Mouse (Mus musculus) midbrain, embryonic 14.5 days (tissue): ENCODE data around the gene Fgfr2. TPM values are rescaled to one million over a fixed set of nuclear protein-coding genes. Genes with fewer than 3 reads are reported as not detected.

ENCODE experiments used
- ATAC-seq: fragments of 200-750 bp; cut with Nextera tagmentation; 2 replicates; pipeline ENCODE4 v1.8.0; 2017; ENCODE audit warnings: moderate number of reproducible peaks, moderate library complexity; ENCODE audit not compliant: low FRiP score, low TSS enrichment
- DNase-seq: peaks from one replicate; pipeline ENCODE4 v3.0.0-alpha.2; 2015
- H3K27ac ChIP-seq: fragments of 300-500 bp; sonication (generic); replicated peaks from 2 replicates; pipeline ENCODE4 v1.5.1; 2014; ENCODE audit warnings: mild to moderate bottlenecking, low read depth, low read length, moderate library complexity
- H3K27me3 ChIP-seq: fragments of 300-500 bp; sonication (generic); 2 replicates; pipeline ENCODE4 v1.6.1; 2014; ENCODE audit warnings: low read length, control low read depth, mixed read lengths; ENCODE audit not compliant: control insufficient read depth, insufficient read depth
- H3K36me3 ChIP-seq: fragments of 300-500 bp; sonication (generic); 2 replicates; pipeline ENCODE4 v1.6.1; 2014; ENCODE audit warnings: low read length, control low read depth; ENCODE audit not compliant: control insufficient read depth, insufficient read depth
- H3K4me1 ChIP-seq: fragments of 300-500 bp; sonication (generic); 2 replicates; pipeline ENCODE4 v1.6.1; 2014; ENCODE audit warnings: mild to moderate bottlenecking, antibody characterized with exemption, low read length, control low read depth; ENCODE audit not compliant: control insufficient read depth, insufficient read depth
- H3K4me2 ChIP-seq: fragments of 300-500 bp; sonication (generic); 2 replicates; pipeline ENCODE4 v1.6.1; 2014; ENCODE audit warnings: mild to moderate bottlenecking, low read length, moderate library complexity
- H3K4me3 ChIP-seq: fragments of 300-500 bp; sonication (generic); replicated peaks from 2 replicates; pipeline ENCODE4 v1.5.1; 2014; ENCODE audit warnings: low read depth, low read length
- H3K9ac ChIP-seq: fragments of 300-500 bp; sonication (generic); replicated peaks from 2 replicates; pipeline ENCODE4 v1.6.1; 2014; ENCODE audit warnings: mild to moderate bottlenecking, low read length, moderate library complexity
- H3K9me3 ChIP-seq: fragments of 300-500 bp; sonication (generic); 2 replicates; pipeline ENCODE4 v1.6.1; 2016; ENCODE audit warnings: low read length, control low read depth, mixed read lengths; ENCODE audit not compliant: control insufficient read depth
- WGBS: fragments of 180-500 bp; shearing (Covaris S2); extraction: QIAGEN DNeasy Blood & Tissue Kit; methylation state at CpG from one replicate; pipeline ENCODE4 v1.1.7; 2014; 5-methylcytosine and 5-hydroxymethylcytosine counted together
- polyA plus RNA-seq: library from polyadenylated mRNA; unstranded; fragments of >200 nt; fragmentation: Nextera tagmentation; extraction: Ambion mirVana; gene quantifications from 2 replicates; pipeline ENCODE4 v1.2.1, GENCODE M21; 2014

The Fgfr2 gene
- polyA plus RNA-seq, 1 experiment from 2014 or later, result 28.1 TPM

GRCm38 (mm10) chr7:132128687-132129086, 994.5 kb downstream of the Fgfr2 start:
- no peak for DNase-seq

GRCm38 (mm10) chr7:132124948-132125347, 998.2 kb downstream of the Fgfr2 start:
- 68% methylated on average over 7 of the region's 7 CpGs for WGBS
- Histone ChIP-seq H3K9ac (no peak overlapping the region), H3K36me3 (no peaks in the 10 kb centered on the region), H3K4me1 (0 out of 2 replicates have a peak, but pooled peaks cover 4% of the 10 kb centered on the region), H3K27ac (no peak overlapping the region), H3K9me3 (no peaks in the 10 kb centered on the region), H3K4me3 (no peak overlapping the region), H3K27me3 (no peaks in the 10 kb centered on the region), H3K4me2 (no peak overlapping the region)
- peak; percentile 16 for DNase-seq
- ATAC-seq, result no peak

More at GRCm38 (mm10) chr7:132128687-132129086, 994.5 kb downstream of the Fgfr2 start:
- H3K4me1 ChIP-seq, result 0 out of 2 replicates have a peak, but pooled peaks cover 4% of the 10 kb centered on the region
- H3K9ac ChIP-seq, result no peak overlapping the region
- 68% methylated on average over 6 of the region's 6 CpGs for WGBS
- no peak overlapping the region for H3K4me3 ChIP-seq
- H3K4me2 ChIP-seq, result no peak overlapping the region
- no peaks in the 10 kb centered on the region for H3K36me3 ChIP-seq
- no peak for ATAC-seq
- no peak overlapping the region for H3K27ac ChIP-seq
- H3K9me3 ChIP-seq, result no peaks in the 10 kb centered on the region
- no peaks in the 10 kb centered on the region for H3K27me3 ChIP-seq

GRCm38 (mm10) chr7:132123211-132123610, 999.9 kb downstream of the Fgfr2 start:
- DNase-seq (no peak), ATAC-seq (no peak)
- H3K9me3 ChIP-seq, result no peaks in the 10 kb centered on the region
- no peaks in the 10 kb centered on the region for H3K36me3 ChIP-seq
- no peak overlapping the region for H3K4me3 ChIP-seq
- H3K27me3 ChIP-seq, result no peaks in the 10 kb centered on the region
- 87% methylated on average over 7 of the region's 7 CpGs for WGBS
- no peak overlapping the region for H3K9ac ChIP-seq
- H3K4me2 ChIP-seq, result no peak overlapping the region
- no peak overlapping the region for H3K27ac ChIP-seq
- no peaks in the 10 kb centered on the region for H3K4me1 ChIP-seq

GRCm38 (mm10) chr7:132119817-132120216, 1003.3 kb downstream of the Fgfr2 start:
- ATAC-seq (no peak), DNase-seq (no peak)
- Histone ChIP-seq H3K4me1 (no peaks in the 10 kb centered on the region), H3K4me2 (no peak overlapping the region), H3K27me3 (no peaks in the 10 kb centered on the region), H3K4me3 (no peak overlapping the region), H3K36me3 (no peaks in the 10 kb centered on the region), H3K9ac (no peak overlapping the region), H3K9me3 (no peaks in the 10 kb centered on the region), H3K27ac (no peak overlapping the region)
- 85% methylated on average over 4 of the region's 4 CpGs for WGBS

- ATAC-seq, result no peak
- Histone ChIP-seq H3K4me3 (no peak overlapping the region), H3K36me3 (no peaks in the 10 kb centered on the region), H3K4me1 (no peaks in the 10 kb centered on the region), H3K9ac (no peak overlapping the region), H3K4me2 (no peak overlapping the region), H3K27ac (no peak overlapping the region), H3K9me3 (no peaks in the 10 kb centered on the region), H3K27me3 (no peaks in the 10 kb centered on the region)
- DNase-seq, result no peak
- WGBS, result 81% methylated on average over 5 of the region's 5 CpGs
These were observed 1011.4 kb downstream of the Fgfr2 start for GRCm38 (mm10) chr7:132111770-132112169.

GRCm38 (mm10) chr7:132110308-132110707, 1012.8 kb downstream of the Fgfr2 start:
- Histone ChIP-seq H3K4me3 (no peak overlapping the region), H3K36me3 (no peaks in the 10 kb centered on the region), H3K27ac (no peak overlapping the region), H3K4me1 (no peaks in the 10 kb centered on the region), H3K27me3 (no peaks in the 10 kb centered on the region), H3K9me3 (no peaks in the 10 kb centered on the region), H3K4me2 (no peak overlapping the region), H3K9ac (no peak overlapping the region)
- WGBS, result 87% methylated on average over 3 of the region's 3 CpGs
- ATAC-seq (no peak), DNase-seq (peak; percentile 29)

- Histone ChIP-seq H3K27ac (no peak overlapping the region), H3K4me3 (no peak overlapping the region), H3K27me3 (no peaks in the 10 kb centered on the region), H3K36me3 (no peaks in the 10 kb centered on the region), H3K4me2 (no peak overlapping the region), H3K4me1 (no peaks in the 10 kb centered on the region), H3K9ac (no peak overlapping the region), H3K9me3 (no peaks in the 10 kb centered on the region)
- DNase-seq (no peak), ATAC-seq (no peak)
- WGBS, result 85% methylated on average over 4 of the region's 4 CpGs
These were observed 1016.3 kb downstream of the Fgfr2 start for GRCm38 (mm10) chr7:132106891-132107290.

GRCm38 (mm10) chr7:132105326-132105725, 1017.8 kb downstream of the Fgfr2 start:
- DNase-seq (no peak), ATAC-seq (no peak)
- 84% methylated on average over 4 of the region's 4 CpGs for WGBS
- no peaks in the 10 kb centered on the region for H3K36me3 ChIP-seq
- no peaks in the 10 kb centered on the region for H3K9me3 ChIP-seq
- no peaks in the 10 kb centered on the region for H3K27me3 ChIP-seq
- no peak overlapping the region for H3K9ac ChIP-seq
- H3K4me2 ChIP-seq, result no peak overlapping the region
- no peaks in the 10 kb centered on the region for H3K4me1 ChIP-seq
- H3K27ac ChIP-seq, result no peak overlapping the region
- no peak overlapping the region for H3K4me3 ChIP-seq

- Histone ChIP-seq H3K27ac (no peak overlapping the region), H3K36me3 (no peaks in the 10 kb centered on the region), H3K4me3 (no peak overlapping the region), H3K27me3 (no peaks in the 10 kb centered on the region), H3K9ac (no peak overlapping the region), H3K4me2 (no peak overlapping the region), H3K4me1 (no peaks in the 10 kb centered on the region), H3K9me3 (no peaks in the 10 kb centered on the region)
- no peak for ATAC-seq
- no peak for DNase-seq
- 83% methylated on average over 4 of the region's 4 CpGs for WGBS
These were observed 1024.7 kb downstream of the Fgfr2 start for GRCm38 (mm10) chr7:132098441-132098840.
